Mouse (Mus musculus): Measurements from ENCODE around the gene Polr3gl.

The Polr3gl gene

DNA sequence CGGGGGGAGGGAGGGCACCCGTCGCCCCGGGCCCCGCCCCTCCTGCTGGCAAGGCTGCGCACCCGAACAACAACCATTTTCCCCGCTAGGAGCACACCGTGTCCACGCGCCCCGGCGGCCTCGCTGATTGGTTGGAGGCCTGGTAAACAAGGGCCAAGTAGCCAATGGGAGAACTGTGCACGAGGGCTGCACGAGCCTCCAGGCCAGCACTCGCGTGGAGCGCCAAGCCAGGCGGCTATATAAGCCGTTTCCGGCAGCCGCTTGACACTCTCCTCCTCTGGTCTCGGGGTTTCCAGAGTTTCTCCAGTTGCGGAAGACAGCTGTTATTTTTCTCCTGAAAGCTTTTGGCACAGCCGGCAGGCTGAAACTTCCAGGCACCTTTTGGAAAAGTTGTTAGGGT is 36.3 kb downstream of the Polr3gl start, which contains the start of gene Txnip:
TSS of gene Txnip (plus strand) at position 264 of the 400 bp plus-strand sequence.
- DNase-seq (ENCODE audit: low spot score in 2 of 2) = peak; percentile 99 to 100

DNA sequence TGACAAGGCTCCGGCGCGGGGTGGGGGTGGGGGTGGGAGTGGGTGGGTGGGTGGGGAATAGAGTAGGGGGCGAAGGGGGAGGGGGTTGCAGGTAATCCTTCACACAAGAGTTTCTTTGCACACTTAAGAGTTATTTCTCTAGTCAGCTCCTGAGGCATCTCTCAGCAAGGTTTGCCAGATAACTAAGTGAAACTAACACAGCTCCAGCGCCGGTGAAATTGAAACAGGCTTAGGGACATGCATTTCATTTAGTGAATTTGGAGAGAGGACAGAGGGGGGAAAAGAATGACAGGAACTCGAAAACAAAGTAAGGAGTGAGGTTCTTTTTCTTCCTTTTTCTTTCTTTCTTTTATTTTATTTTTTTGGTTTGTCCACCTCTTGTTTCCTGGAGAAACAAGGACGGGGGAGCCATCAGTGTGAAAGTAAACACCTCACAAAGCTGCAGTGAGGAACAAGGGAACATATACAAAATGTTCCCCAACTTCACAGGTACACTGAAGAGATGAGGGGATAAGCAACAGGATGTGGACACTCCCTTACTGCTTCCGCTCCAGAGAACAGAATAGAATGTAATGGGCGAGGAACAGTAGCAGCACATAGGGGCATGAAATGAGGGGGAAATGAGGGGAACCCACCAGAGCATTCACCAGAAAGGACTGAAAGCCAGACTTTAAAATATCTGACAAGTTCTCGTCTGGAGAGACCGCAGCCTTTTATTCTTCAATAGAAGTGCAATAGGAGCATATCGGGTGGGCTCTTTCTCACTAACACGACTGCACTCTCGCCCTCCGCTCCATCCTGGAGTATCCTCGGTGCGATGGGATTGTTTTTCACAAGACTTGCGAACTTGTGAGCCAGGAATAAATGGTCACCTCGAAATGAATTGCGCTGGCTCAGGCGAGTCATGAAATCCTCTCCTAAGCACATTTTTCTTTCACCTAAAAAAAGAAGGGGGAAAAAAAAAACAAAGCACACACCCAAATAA is 37.0 kb downstream of the Polr3gl start:
- peak; percentile 65 for DNase-seq (ENCODE audit: low spot score in 2 of 2)

GRCm38 (mm10) chr3:96555999-96556614 is 37.9 kb downstream of the Polr3gl start:
- DNase-seq (ENCODE audit: low spot score in 2 of 2) = no peak

GRCm38 (mm10) chr3:96555041-96555596 is 38.9 kb downstream of the Polr3gl start:
- no peak for DNase-seq (ENCODE audit: low spot score in 2 of 2)

- no peak for DNase-seq (ENCODE audit: low spot score in 2 of 2)
Measured at GRCm38 (mm10) chr3:96554251-96554650, 39.7 kb downstream of the Polr3gl start.

DNA sequence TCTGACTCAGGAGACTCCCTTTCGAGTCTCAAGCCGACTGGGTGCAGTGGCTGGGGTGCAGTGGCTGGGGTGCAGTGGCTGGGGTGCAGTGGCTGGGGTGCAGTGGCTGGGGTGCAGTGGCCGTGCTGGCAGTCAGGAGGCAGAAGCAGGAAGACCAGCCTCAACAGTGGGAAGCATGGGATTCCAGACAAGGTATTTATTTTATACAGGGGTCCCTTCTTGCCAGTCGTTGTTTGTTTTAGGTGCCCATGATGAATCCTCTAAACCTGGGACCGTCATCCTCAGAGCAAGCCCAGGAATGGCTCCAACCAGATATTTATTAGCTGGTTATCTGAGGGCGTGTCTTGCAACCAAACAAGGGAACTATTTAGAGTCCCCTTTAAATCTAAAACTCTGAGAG is 40.4 kb downstream of the Polr3gl start:
- DNase-seq (ENCODE audit: low spot score in 2 of 2) = no peak

GRCm38 (mm10) chr3:96551890-96552289 is 42.1 kb downstream of the Polr3gl start:
- no peak for DNase-seq (ENCODE audit: low spot score in 2 of 2)

DNA sequence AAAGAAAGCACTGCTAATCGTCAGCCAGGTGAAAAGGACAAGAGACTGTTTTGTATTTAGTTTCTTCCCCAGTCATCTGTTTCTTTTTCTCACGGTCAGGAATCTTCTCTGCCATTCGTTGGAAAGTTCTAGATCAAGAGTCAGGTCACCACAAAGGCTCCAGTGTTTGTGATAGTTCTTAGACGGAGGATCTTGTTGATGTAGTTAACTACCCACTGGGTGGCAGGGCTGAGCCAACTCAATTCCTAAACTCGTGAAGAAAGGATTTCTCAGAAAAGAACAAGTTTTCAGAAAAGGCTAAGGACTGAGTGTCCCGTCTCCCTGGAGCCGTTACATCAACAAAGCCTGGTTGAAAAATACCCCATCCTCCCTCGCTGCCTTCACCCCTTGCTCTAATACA is 42.8 kb downstream of the Polr3gl start:
- peak; percentile 44 to 62 for DNase-seq (ENCODE audit: low spot score in 2 of 2)

DNA sequence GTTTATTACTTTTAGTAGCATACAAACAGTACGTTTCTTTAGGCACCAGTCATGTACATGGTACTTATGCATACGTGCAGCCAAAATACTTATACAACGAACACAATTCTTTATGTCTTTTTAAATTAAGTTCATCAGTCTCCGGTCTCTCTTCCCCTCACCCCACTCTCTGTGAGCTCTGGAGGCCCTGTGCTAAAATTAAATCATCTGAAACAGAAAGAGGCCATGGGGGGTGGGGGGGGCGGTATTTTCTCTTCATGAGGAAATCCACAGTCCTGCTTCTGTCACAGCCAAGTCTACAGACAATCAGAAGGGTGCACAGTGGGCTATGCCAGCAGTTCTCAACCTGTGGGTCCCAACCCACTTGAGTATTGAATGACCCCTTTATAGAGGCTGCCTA is 44.6 kb downstream of the Polr3gl start:
- no peak for DNase-seq (ENCODE audit: low spot score in 2 of 2)

- no peak for DNase-seq (ENCODE audit: low spot score in 2 of 2)
Measured at GRCm38 (mm10) chr3:96548824-96549223, 45.2 kb downstream of the Polr3gl start.

- DNase-seq (ENCODE audit: low spot score in 2 of 2) = peak; percentile 65 to 77
Measured at GRCm38 (mm10) chr3:96547389-96547960, 46.5 kb downstream of the Polr3gl start.

DNA sequence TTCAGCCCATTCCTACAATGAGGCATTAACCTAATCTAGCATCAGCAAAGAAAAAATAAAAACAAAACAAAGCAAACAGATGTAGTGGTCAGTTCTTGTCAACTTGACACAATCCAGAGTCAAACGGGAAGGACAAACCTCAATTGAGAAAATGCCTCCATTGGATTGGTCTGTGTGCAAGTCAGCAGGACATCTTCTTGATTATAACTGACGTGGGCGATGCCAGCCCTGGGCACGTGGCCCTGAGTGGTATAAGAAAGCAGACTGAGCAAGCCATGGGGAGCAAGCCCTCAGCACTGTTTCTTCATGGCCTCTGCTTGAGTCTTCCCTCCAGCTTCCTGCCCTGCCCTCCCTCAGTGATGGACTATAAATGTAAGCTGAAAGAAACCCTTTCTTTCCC is 47.1 kb downstream of the Polr3gl start:
- no peak for DNase-seq (ENCODE audit: low spot score in 2 of 2)

GRCm38 (mm10) chr3:96545565-96545964 is 48.4 kb downstream of the Polr3gl start:
- no peak for DNase-seq (ENCODE audit: low spot score in 2 of 2)

DNA sequence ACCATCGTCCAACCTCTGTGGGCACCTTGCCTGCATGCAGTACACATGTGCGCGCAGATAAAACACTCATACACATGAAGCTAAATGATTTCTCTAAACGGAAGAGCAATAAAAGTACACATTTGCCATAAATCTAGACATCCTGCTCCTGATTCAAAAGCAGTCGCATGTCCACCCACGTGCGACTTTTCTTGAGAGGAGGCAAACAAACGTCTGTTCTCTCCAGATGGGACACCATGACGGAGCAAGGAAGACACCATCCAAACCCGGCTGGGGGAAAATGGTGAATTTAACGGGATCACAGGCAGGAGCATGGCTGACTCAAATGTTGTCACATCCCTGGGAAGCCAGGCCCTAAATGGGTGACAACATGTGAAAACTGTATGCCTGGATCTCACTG is 50.6 kb downstream of the Polr3gl start:
- no peak for DNase-seq (ENCODE audit: low spot score in 2 of 2)

- no peak for DNase-seq (ENCODE audit: low spot score in 2 of 2)
Measured at GRCm38 (mm10) chr3:96542554-96542953, 51.4 kb downstream of the Polr3gl start.

DNA sequence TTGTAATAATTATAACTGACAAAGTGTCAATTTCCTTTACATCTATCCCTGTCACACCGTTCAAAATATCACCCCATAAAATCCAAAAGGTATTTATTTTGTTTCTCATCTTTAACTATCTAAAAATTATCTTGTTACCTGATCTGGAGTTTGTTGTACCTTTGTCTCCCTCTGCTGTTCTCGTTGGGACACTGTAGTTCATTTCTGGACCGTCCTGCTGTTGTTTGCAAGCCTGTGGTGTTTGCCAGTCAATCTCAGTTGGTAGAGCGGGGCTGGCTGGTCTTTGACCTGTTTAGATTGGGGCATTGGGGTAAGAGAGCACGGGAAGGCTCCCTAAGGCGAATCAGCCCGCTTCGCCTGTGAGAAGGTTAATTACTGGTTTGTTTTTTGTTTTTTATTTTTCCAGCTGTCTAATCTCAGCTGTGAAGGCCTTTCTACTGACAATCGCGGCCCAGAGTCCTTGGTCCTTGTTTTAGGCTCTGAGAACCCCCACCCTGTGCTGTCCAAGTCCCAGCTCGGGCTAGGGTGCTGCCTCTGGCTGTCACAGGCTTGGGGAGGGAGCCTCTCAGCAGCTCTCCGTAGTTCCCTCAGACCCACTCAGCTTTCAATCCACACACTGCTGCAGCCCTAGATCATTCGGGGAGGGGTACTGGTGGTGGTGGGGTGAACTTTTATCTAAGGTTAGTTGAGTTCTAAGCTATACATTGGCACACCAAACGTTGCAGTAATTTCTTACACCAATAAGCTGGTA is 52.5 kb downstream of the Polr3gl start:
- no peak for DNase-seq (ENCODE audit: low spot score in 2 of 2)

GRCm38 (mm10) chr3:96540740-96541139 is 53.2 kb downstream of the Polr3gl start:
- DNase-seq (ENCODE audit: low spot score in 2 of 2) = no peak

DNA sequence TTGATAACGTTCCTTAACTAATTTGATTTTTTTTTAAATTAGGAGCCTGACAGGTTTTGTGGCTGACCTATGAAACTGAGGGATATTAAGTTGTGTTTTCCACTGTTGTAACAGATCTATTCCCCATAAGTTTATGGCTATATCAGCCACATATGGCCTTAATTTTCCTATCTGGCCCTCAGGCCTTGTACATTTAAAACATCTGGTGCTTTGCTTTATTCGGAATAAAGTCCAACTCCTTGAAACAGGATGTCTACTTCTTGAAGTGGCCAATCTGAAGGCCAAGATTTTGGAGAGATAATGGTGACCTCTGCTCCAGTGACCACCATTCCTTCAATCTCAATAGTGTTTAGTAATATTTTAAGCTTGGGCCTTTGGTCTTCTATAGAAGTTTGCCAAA is 54.7 kb downstream of the Polr3gl start:
- DNase-seq (ENCODE audit: low spot score in 2 of 2) = no peak

DNA sequence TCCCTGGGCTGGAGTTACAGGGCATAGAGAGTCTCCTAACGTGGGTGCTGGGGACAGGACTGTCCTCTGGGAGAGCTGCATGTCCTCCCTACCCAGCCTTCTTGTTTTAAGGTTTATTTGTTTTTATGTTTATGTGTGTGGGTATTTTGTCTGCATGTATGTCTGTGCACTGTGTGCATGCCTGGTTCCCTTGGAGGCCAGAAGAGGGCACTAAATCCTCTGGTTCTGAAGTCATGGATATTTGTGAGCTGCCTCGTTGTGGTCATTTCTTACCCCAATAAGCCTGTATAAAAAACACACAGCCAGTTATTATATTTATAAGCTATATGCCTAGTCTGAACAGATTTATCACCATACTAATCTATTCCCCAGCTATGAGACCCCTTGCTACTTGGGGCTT is 59.7 kb downstream of the Polr3gl start:
- no peak for DNase-seq (ENCODE audit: low spot score in 2 of 2)

DNA sequence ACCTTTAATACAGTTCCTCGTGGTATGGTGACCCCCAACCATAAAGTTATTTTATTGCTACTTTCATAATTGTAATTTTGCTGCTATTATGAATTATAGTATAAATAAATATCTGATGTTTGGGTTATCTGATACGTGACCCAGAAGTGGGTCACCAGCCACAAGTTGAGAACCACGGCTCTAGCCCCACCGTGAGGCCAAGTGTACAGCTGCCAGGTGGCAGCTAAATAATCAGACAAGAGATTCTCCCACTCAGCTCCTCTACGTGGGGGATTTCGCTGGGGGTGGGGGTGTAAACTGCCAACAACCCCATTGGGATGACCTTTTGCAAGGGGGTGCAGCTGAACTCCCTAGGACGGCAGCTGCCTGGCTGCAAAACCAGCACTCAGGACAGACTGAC is 61.9 kb downstream of the Polr3gl start:
- DNase-seq (ENCODE audit: low spot score in 2 of 2) = no peak

DNA sequence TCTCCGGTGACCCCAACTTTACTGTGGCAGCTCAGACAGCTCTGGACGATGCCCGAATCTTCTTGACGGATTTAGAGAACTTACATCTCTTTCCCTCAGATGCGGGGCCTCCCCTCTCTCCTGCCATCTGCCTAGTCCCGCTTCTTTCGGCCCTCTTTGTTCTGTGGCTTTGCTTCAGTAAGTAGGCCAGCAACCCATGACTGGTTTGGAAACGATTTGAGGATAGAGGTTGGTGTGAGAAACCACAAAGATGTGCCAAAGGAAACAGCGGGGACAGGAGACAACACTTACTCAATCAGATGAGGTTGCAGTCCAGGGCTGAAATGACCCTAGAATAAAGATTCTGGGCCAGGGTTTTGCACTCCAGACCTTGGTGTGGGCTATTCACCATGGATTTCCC is 65.5 kb downstream of the Polr3gl start:
- no peak for DNase-seq (ENCODE audit: low spot score in 2 of 2)

Data from natural killer cell, adult 2 months (primary cell).